Mouse (Mus musculus) layer of hippocampus, adult 9-10 months (tissue): ENCODE results near the gene Sulf2.

Experiments used
- DNase-seq: peaks from one replicate; pipeline ENCODE4 v3.0.0; 2022; ENCODE audit warnings: low spot score

Gene Sulf2

GRCm38 (mm10) chr2:166051966-166052365 lies 103.5 kb downstream of the Sulf2 start:
- DNase-seq = no peak

GRCm38 (mm10) chr2:166051421-166051820 lies 104.0 kb downstream of the Sulf2 start:
- no peak for DNase-seq

- DNase-seq = no peak
These were observed 106.6 kb downstream of the Sulf2 start for GRCm38 (mm10) chr2:166048852-166049251.

- no peak for DNase-seq
These were observed 107.5 kb downstream of the Sulf2 start for GRCm38 (mm10) chr2:166047931-166048330.

GRCm38 (mm10) chr2:166045549-166046501 lies 109.6 kb downstream of the Sulf2 start:
- DNase-seq = no peak

- DNase-seq = no peak
These were observed 110.5 kb downstream of the Sulf2 start for GRCm38 (mm10) chr2:166045006-166045405.

GRCm38 (mm10) chr2:166042542-166042941 lies 112.9 kb downstream of the Sulf2 start:
- DNase-seq = no peak

- DNase-seq = no peak
These were observed 115.8 kb downstream of the Sulf2 start for GRCm38 (mm10) chr2:166039681-166040080.

- DNase-seq = no peak
These were observed 119.7 kb downstream of the Sulf2 start for GRCm38 (mm10) chr2:166035725-166036124.

- DNase-seq = no peak
These were observed 120.4 kb downstream of the Sulf2 start for GRCm38 (mm10) chr2:166034967-166035490.

- DNase-seq = no peak
These were observed 122.8 kb downstream of the Sulf2 start for GRCm38 (mm10) chr2:166032628-166033027.

- DNase-seq = no peak
These were observed 124.1 kb downstream of the Sulf2 start for GRCm38 (mm10) chr2:166031120-166031929.

GRCm38 (mm10) chr2:166030256-166030995 lies 125.0 kb downstream of the Sulf2 start:
- DNase-seq = no peak

GRCm38 (mm10) chr2:166029232-166029631 lies 126.2 kb downstream of the Sulf2 start:
- no peak for DNase-seq

- no peak for DNase-seq
These were observed 127.6 kb downstream of the Sulf2 start for GRCm38 (mm10) chr2:166027834-166028233.

- DNase-seq = no peak
These were observed 129.5 kb downstream of the Sulf2 start for GRCm38 (mm10) chr2:166025943-166026342.

GRCm38 (mm10) chr2:166024621-166025020 lies 130.8 kb downstream of the Sulf2 start:
- no peak for DNase-seq

- no peak for DNase-seq
These were observed 131.4 kb downstream of the Sulf2 start for GRCm38 (mm10) chr2:166024079-166024478.
